Mouse (Mus musculus) spleen, postnatal 14 days (tissue): ENCODE data around the gene Itgae.

Experiments
- DNase-seq, 2 experiments: peaks; one replicate each; pipeline ENCODE4 v3.0.0; 2021 to 2022; ENCODE audit warnings: low spot score in 2 of 2

The Itgae gene

GRCm38 (mm10) chr11:73146975-73147365 is 56.6 kb downstream of the Itgae start:
- no peak for DNase-seq

- DNase-seq = no peak
Measured at GRCm38 (mm10) chr11:73148209-73148608, 57.8 kb downstream of the Itgae start.

GRCm38 (mm10) chr11:73155071-73155470 is 64.7 kb downstream of the Itgae start:
- no peak for DNase-seq

- no peak for DNase-seq
Measured at GRCm38 (mm10) chr11:73159957-73160810, 69.8 kb downstream of the Itgae start, which contains the start of gene P2rx5. Gene P2rx5, plus strand, starts transcription at chr11:73160421.

- no peak for DNase-seq
Measured at GRCm38 (mm10) chr11:73160811-73161200, 70.4 kb downstream of the Itgae start.

- no peak for DNase-seq
Measured at GRCm38 (mm10) chr11:73161616-73162015, 71.2 kb downstream of the Itgae start.

GRCm38 (mm10) chr11:73162284-73162683 is 71.9 kb downstream of the Itgae start:
- DNase-seq = no peak

GRCm38 (mm10) chr11:73168071-73168470 is 77.7 kb downstream of the Itgae start:
- DNase-seq = no peak

- DNase-seq = no peak
Measured at GRCm38 (mm10) chr11:73168576-73168975, 78.2 kb downstream of the Itgae start.

- peak in 1 of 2 experiments; percentile 53 for DNase-seq
Measured at GRCm38 (mm10) chr11:73169231-73169630, 78.8 kb downstream of the Itgae start.

GRCm38 (mm10) chr11:73172186-73172585 is 81.8 kb downstream of the Itgae start:
- no peak for DNase-seq

- DNase-seq = no peak
Measured at GRCm38 (mm10) chr11:73175612-73176011, 85.2 kb downstream of the Itgae start.

- no peak for DNase-seq
Measured at GRCm38 (mm10) chr11:73176186-73176585, 85.8 kb downstream of the Itgae start.

GRCm38 (mm10) chr11:73176608-73177508 is 86.5 kb downstream of the Itgae start, which contains the start of the genes Emc6 and Tax1bp3:
Gene Emc6, minus strand, starts transcription at chr11:73177037.
Gene Tax1bp3, plus strand, starts transcription at chr11:73177083.
- peak; percentile 90 to 93 for DNase-seq

- DNase-seq = no peak
Measured at GRCm38 (mm10) chr11:73177509-73177875, 87.1 kb downstream of the Itgae start.

- no peak for DNase-seq
Measured at GRCm38 (mm10) chr11:73177895-73178294, 87.5 kb downstream of the Itgae start.

GRCm38 (mm10) chr11:73185872-73186615 is 95.7 kb downstream of the Itgae start:
- DNase-seq = no peak

- no peak for DNase-seq
Measured at GRCm38 (mm10) chr11:73187231-73187630, 96.8 kb downstream of the Itgae start.

- no peak for DNase-seq
Measured at GRCm38 (mm10) chr11:73193047-73193446, 102.7 kb downstream of the Itgae start.

GRCm38 (mm10) chr11:73194444-73194843 is 104.1 kb downstream of the Itgae start:
- no peak for DNase-seq
